Mouse (Mus musculus) forebrain, postnatal 0 days (tissue): ENCODE results near the gene Pik3cb. TPM values are rescaled to one million over a fixed set of nuclear protein-coding genes. Genes with fewer than 3 reads are reported as not detected.

ENCODE experiments used
- ATAC-seq: fragments of 200-750 bp; cut with Nextera tagmentation; 2 replicates; pipeline ENCODE4 v1.8.0; 2017; ENCODE audit warnings: mild to moderate bottlenecking, moderate library complexity
- DNase-seq: peaks from one replicate; pipeline ENCODE4 v3.0.0-alpha.2; 2015
- H3K27ac ChIP-seq: fragments of 300-500 bp; sonication (generic); 2 replicates; pipeline ENCODE4 v1.5.1; 2014; ENCODE audit warnings: low read depth, mild to moderate bottlenecking, antibody characterized with exemption, low read length, moderate library complexity, mixed read lengths
- H3K27me3 ChIP-seq: fragments of 300-500 bp; sonication (generic); 2 replicates; pipeline ENCODE4 v1.6.1; 2014; ENCODE audit warnings: mild to moderate bottlenecking, low read length, mixed read lengths; ENCODE audit not compliant: insufficient read depth
- H3K36me3 ChIP-seq: fragments of 300-500 bp; sonication (generic); 2 replicates; pipeline ENCODE4 v1.6.1; 2014; ENCODE audit warnings: mild to moderate bottlenecking, moderate library complexity; ENCODE audit not compliant: insufficient read depth
- H3K4me1 ChIP-seq: fragments of 300-500 bp; sonication (generic); 2 replicates; pipeline ENCODE4 v1.6.1; 2014; ENCODE audit warnings: antibody characterized with exemption; ENCODE audit not compliant: insufficient read depth
- H3K4me2 ChIP-seq: fragments of 300-500 bp; sonication (generic); 2 replicates; pipeline ENCODE4 v1.6.1; 2014; ENCODE audit warnings: low read depth, mild to moderate bottlenecking, moderate library complexity
- H3K4me3 ChIP-seq: fragments of 300-500 bp; sonication (generic); 2 replicates; pipeline ENCODE4 v1.5.1; 2014; ENCODE audit warnings: low read depth, low read length, mixed read lengths
- H3K9ac ChIP-seq: fragments of 300-500 bp; sonication (generic); 2 replicates; pipeline ENCODE4 v1.6.1; 2014; ENCODE audit warnings: mild to moderate bottlenecking
- H3K9me3 ChIP-seq: fragments of 300-500 bp; sonication (generic); 2 replicates; pipeline ENCODE4 v1.6.1; 2016; ENCODE audit warnings: low read length
- CTCF ChIP-seq: sonication (generic); IDR thresholded peaks from 2 replicates; pipeline ENCODE4 v1.5.1; 2016; ENCODE audit warnings: antibody characterized with exemption, control low read depth, low read depth
- WGBS: fragments of 180-500 bp; shearing (Covaris S2); extraction: QIAGEN DNeasy Blood & Tissue Kit; methylation state at CpG from one replicate; pipeline ENCODE4 v1.1.7; 2014; 5-methylcytosine and 5-hydroxymethylcytosine counted together
- polyA plus RNA-seq: library from polyadenylated mRNA; unstranded; fragments of >200 nt; fragmentation: Nextera tagmentation; extraction: Ambion mirVana; gene quantifications from 2 replicates; pipeline ENCODE4 v1.2.1, GENCODE M21; 2015
- total RNA-seq: library from RNA; depleted of rRNA; stranded (reverse); fragments of >200 nt; gene quantifications from 2 replicates; pipeline ENCODE4 v1.2.3, GENCODE M21; 2014; rRNA removed

Gene Pik3cb
- total RNA-seq, result 5.4 and 5.7 TPM in 2 replicates
- polyA plus RNA-seq, result 2.1 and 2.2 TPM in 2 replicates

DNA sequence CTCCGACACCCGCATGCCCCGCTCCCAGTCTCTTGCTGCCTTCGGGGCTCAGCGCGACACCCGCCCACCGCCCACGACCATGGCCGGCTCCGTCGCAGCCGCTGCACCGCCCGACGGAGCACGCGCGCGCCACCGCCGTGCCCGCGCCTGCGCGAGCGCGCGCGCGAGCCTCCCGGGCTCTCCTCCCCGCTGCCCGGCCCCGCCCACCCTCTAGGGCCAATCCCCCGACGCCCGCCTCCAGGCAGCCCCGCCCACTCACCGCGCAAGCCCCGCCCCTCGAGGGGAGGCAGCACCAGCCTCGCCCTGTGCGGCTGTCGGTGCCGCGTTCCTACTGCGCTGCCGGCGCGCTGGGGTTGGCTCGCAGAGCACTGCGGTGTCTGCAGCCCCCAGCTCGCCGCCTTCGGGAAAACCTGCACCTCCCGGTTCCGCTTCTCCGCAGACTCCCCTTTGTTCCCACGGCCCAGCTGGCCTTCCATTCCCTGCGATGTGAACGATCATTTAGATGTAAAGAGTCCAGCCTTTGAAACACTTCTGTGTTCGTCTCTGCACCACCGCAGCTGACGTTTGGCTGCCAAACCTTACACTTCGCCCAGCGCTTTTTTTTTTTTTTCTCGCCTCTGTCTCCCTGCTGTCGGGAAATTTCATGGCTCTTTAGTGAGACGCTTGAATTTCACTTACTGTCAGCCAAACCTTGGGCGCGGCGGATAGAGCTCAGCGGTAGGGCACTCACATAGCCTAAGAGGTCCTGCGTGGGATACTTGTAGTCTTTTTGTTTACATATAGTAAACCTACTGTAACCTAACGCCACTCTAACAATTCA is at the start of gene Pik3cb:
TSS of gene Pik3cb (minus strand) at position 559 of the 820 bp plus-strand sequence.
- H3K27me3 ChIP-seq, result no peaks in the 10 kb centered on the region
- ATAC-seq (peak; percentile 95), DNase-seq (peak; percentile 97)
- WGBS, result under 1% methylated on average over 59 of the region's 77 CpGs
- H3K4me1 ChIP-seq, result peaks cover 15% of the 10 kb centered on the region; the same call in 1 of the 2 replicates
- H3K4me2 ChIP-seq, result peak within 1 kb of the TSS; percentile 62
- no peaks in the 10 kb centered on the region for H3K9me3 ChIP-seq
- H3K36me3 ChIP-seq, result no peaks in the 10 kb centered on the region
- no peak for TF ChIP-seq CTCF
- peak within 1 kb of the TSS; percentile 87 for H3K4me3 ChIP-seq
- H3K9ac ChIP-seq, result peak within 1 kb of the TSS; percentile 89
- peak within 1 kb of the TSS; percentile 97 for H3K27ac ChIP-seq

DNA sequence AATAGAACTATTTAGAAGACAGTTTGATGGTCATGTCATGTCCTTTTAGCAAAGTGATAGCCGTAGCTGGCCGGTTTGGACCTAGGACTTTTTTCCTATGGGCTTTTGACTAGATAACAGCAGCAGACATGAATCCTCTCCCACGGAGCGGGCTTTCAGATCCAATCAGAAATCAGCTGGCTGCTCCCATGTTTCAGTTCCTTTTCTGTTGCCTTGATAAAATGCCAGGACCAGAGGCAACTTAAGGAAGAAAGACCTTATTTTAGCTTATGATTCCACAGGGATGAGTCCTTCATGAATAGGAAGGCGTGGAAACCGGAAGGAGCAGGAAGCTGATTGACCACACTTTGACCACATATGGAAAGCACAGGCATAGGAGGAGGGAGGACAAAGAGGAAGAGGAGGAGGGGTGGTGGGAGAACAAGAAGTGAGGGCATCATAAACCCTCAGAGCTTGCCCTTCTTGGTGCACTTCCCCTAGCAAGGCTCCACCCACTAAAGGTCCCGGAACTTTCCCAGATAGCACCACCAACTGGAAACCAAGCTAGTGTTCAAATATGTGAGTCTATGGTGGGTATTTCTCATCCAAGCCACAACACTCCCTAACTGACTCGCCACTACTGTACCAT is 42.7 kb upstream of the Pik3cb start:
- Histone ChIP-seq H3K27me3 (no peaks in the 10 kb centered on the region), H3K9me3 (no peaks in the 10 kb centered on the region), H3K4me3 (no peak overlapping the region), H3K4me1 (no peaks in the 10 kb centered on the region), H3K27ac (no peak overlapping the region), H3K4me2 (no peak overlapping the region), H3K36me3 (no peaks in the 10 kb centered on the region), H3K9ac (no peak overlapping the region)
- WGBS, result 89% methylated on average over 8 of the region's 8 CpGs
- TF ChIP-seq CTCF, result no peak
- no peak for DNase-seq
- no peak for ATAC-seq

DNA sequence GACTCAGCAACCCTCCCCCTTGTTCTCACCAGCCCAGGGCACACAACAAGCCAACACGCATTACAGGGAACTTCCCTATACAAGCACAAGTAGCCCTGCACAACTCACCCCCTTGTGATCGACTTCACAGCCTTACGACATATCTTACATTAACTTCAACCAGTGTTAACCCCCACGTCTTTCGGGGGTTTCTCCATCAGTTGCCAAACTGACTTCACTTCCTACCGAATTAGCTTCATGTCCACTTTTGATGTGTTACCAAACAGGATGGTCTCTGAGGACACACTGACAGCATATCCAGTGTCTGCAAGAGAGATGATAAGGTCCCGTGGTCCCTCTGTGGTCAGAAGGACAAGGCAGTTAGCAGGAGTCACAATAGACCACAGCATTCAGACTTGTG is 41.7 kb upstream of the Pik3cb start:
- Histone ChIP-seq H3K4me3 (no peak overlapping the region), H3K4me1 (no peaks in the 10 kb centered on the region), H3K4me2 (no peak overlapping the region), H3K36me3 (no peaks in the 10 kb centered on the region), H3K9me3 (no peaks in the 10 kb centered on the region), H3K27me3 (no peaks in the 10 kb centered on the region), H3K27ac (no peak overlapping the region), H3K9ac (no peak overlapping the region)
- ATAC-seq, result no peak
- no peak for TF ChIP-seq CTCF
- DNase-seq, result no peak
- 93% methylated on average over 7 of the region's 7 CpGs for WGBS

DNA sequence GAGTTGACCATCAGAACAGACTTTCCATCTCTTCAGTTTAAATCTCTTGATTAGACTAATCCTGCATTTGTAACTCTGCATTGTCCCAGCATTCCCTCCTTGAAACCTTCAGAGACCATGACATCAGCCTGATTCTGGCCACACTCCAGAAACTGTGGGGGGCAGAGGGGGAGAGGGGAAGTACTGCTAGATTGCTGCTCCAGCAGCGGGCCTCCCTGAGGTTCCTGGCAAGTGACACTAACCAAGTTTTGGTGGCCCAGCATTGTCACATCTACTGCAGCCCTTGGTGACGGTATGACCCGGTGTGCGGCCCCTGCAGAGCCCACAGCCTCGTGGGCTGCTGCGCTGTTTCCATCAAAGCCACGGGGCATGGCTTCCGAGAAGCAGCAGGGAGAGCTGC is 39.9 kb upstream of the Pik3cb start:
- no peak for TF ChIP-seq CTCF
- no peak overlapping the region; the same call in 1 of the 2 replicates for H3K9ac ChIP-seq
- no peaks in the 10 kb centered on the region for H3K9me3 ChIP-seq
- H3K36me3 ChIP-seq, result no peaks in the 10 kb centered on the region
- no peak for DNase-seq
- 42% methylated on average over 8 of the region's 8 CpGs for WGBS
- no peak overlapping the region for H3K27ac ChIP-seq
- no peak overlapping the region for H3K4me3 ChIP-seq
- no peak for ATAC-seq
- no peaks in the 10 kb centered on the region for H3K4me1 ChIP-seq
- no peaks in the 10 kb centered on the region for H3K27me3 ChIP-seq
- no peak overlapping the region for H3K4me2 ChIP-seq

DNA sequence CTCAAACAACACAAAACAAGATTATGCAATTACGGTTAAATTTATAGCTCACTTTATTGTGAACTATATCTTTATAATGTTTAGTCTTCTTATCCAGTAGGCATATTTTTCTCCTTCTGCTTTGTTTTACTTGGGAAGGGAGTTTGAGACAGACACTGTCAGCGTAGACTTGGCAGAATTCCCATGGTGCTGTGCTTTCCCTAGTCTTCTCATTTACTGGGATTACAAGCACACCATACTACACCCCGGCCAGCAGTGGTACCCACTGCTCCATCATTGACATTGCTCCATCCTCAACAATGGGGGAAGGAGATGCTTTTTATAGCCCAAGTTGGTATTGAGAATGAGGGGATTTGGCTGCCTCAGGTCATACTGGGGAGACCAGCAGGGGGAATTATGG is 38.3 kb upstream of the Pik3cb start:
- no peak for TF ChIP-seq CTCF

DNA sequence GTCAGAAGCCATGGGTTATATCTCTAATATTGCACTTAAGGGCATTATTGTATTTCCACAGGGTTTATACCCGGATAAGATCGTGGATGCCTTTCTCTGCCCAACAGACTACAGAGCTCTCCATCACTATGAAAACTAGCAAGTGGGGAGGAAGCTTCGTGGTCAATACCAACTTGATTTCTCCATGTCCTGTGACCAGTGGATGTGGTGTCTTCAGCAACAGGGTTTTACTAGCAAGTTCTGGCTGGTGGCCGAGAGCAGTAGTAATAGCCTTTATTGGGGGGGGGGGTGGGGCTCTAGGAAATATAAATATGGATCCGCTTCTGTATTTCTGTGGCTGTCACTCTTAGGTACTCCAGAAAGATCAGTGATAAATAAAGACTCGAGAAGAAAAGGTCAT is 35.4 kb upstream of the Pik3cb start:
- H3K9ac ChIP-seq, result no peak overlapping the region
- WGBS, result 92% methylated on average over 6 of the region's 6 CpGs
- ATAC-seq (no peak), DNase-seq (no peak)
- H3K4me3 ChIP-seq, result no peak overlapping the region
- H3K27me3 ChIP-seq, result no peaks in the 10 kb centered on the region
- no peaks in the 10 kb centered on the region for H3K9me3 ChIP-seq
- H3K4me1 ChIP-seq, result no peaks in the 10 kb centered on the region
- H3K4me2 ChIP-seq, result no peak overlapping the region
- no peaks in the 10 kb centered on the region for H3K36me3 ChIP-seq
- no peak overlapping the region for H3K27ac ChIP-seq
- no peak for TF ChIP-seq CTCF

More for the DNA sequence above, 38.3 kb upstream of the Pik3cb start:
- H3K4me3 ChIP-seq, result no peak overlapping the region
- no peaks in the 10 kb centered on the region for H3K36me3 ChIP-seq
- H3K4me2 ChIP-seq, result no peak overlapping the region
- DNase-seq, result peak; percentile 60
- H3K4me1 ChIP-seq, result no peaks in the 10 kb centered on the region
- no peak overlapping the region for H3K9ac ChIP-seq
- no peaks in the 10 kb centered on the region for H3K27me3 ChIP-seq
- no peak overlapping the region for H3K27ac ChIP-seq
- no peaks in the 10 kb centered on the region for H3K9me3 ChIP-seq
- WGBS, result 62% methylated on average over 3 of the region's 3 CpGs
- no peak; the same call in 1 of the 2 replicates for ATAC-seq

DNA sequence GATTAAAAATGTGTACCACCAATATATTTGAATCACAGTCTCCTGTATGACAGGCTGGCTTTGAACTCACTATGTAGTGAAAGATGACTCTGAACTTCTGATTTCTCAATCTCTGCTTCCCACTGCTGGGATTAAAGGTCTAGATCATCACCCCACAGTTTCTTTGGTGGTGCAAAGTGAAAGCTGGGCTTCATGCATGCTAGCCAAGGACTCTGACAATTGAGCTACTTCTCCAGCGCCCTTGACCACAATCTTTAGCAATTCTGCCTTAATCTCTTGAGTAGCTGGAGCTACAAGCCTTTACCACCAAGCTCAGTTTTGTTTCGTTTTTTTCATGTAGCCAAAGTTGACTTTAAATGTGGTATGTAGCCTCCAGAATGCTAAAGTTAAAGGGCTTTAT is 32.4 kb upstream of the Pik3cb start:
- no peaks in the 10 kb centered on the region for H3K4me1 ChIP-seq
- no peaks in the 10 kb centered on the region for H3K27me3 ChIP-seq
- H3K4me3 ChIP-seq, result no peak overlapping the region
- ATAC-seq, result no peak
- no peak overlapping the region for H3K4me2 ChIP-seq
- no peak for DNase-seq
- TF ChIP-seq CTCF, result no peak
- H3K27ac ChIP-seq, result no peak overlapping the region
- 81% methylated on average over 2 of the region's 2 CpGs for WGBS
- H3K36me3 ChIP-seq, result no peaks in the 10 kb centered on the region
- no peak overlapping the region for H3K9ac ChIP-seq
- H3K9me3 ChIP-seq, result no peaks in the 10 kb centered on the region
